Mouse (Mus musculus) NIH3T3 (cell line): ENCODE measurements around the gene Fdxacb1.

Experiments
- DNase-seq: peaks from one replicate; pipeline ENCODE4 v3.0.0-alpha.2; 2012; ENCODE audit warnings: low read depth

Gene Fdxacb1

DNA sequence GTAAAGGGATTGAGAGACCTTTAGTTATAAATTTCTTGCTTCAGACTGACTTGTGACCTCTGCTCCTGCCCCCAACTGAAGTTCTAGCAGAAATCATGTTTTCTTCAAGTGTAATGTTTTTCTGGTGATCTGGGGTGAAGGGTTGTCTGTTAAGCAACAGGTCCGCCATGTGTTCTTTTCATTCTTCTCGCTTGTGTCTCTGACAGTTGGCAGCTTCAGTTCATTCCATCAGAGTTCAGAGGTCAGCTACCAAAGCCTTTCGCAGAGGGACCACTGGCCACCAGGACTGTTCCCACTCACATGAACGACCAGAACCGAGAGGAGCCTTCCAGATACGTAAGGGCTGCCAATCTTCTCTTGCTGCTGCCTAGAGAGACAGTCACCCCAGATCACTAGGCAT is 40.4 kb downstream of the Fdxacb1 start:
- no peak for DNase-seq

DNA sequence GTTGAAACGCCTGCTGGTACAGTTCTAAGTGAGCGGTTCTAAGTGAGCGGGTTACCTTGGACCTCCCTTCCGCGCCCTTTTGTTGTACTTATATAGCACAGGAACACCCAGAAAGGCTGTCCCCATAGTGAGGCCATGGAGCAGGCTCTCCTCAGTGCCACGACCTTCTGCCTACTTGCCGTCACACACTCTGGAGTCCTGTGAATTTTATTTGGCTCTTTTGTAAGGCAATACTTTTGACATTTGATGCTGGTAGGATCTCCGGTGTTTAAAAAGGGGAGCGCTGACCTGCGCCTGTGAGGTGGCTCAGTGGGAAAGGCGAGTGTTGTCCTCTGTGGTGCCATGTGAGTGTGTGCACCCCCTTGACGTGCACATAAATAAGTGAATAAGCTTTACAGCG is 41.1 kb downstream of the Fdxacb1 start:
- DNase-seq, result no peak

DNA sequence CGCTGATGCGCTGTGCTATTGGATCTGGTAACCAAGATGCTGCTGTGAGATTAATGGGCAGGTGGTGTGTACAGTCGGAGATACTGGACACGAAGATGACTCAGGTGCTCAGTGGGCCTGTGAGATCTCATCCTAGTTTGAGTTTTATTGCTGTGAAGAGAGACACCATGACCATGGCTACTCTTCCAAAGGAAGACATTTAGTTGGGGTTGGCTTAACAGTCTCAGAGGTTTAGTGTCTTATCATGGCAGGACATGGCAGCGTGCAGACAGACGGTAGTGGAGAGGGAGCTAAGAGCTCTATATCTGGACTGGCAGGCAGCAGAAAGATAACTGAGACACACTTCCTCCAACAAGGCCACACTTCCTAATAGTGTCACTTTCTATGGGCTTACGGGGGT is 43.2 kb downstream of the Fdxacb1 start:
- DNase-seq, result no peak

DNA sequence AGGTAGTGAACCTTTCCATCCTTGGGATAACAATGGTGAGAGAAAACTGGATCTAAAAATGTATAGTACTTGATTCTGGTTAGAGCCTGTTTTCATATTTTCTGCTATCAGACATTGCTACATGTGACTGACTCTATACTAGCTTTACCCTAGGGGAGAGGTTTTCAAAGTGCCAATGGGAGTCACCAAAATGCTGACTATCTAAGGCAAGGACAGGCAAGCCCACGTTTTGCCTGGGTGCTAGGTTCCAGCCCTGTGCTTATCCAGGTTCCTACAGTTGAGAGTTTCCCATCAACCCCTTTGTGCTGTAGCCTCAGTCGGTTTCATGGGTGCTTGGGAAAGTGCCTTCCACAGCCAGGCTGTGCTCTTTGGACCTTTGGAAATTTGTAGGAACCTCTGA is 43.7 kb downstream of the Fdxacb1 start:
- no peak for DNase-seq

DNA sequence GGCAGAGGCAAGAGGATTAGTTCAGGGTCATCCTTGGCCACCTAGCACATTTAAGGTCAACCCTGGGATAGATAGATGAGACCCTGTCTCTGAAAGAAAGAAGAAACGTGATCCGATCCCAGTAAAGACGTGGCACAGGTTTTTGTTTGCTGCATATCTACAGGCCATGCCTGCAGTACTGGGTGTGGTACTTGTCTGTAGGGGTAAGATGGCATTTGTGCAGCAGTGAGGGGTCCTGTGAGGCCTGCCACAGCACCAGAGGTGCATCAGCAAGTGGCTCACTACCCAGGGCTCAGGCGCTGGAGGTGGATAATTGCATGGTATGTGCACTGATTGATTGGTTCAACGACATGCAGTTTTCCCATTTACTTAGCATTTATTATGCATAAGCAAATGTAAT is 45.8 kb downstream of the Fdxacb1 start:
- no peak for DNase-seq

DNA sequence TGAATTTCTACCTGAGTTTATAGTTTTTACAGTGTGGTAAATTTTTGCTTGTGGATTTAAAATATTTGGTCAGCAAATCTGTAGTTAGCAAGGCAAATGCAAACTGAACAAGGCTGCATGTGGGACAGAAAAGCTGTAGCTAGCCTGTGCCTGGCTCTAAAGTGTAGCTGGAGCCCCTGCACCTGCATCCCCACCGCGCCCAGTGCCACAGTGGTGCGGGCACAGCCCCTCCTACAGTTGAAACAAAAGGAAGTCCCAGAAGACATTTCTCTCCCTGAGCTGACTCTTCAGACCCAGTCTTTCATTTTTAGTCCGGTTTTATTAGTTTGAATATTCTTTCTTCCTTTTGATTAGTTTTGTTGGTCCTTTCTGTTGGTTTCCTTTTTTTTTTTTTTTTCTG is 47.6 kb downstream of the Fdxacb1 start:
- DNase-seq, result no peak

DNA sequence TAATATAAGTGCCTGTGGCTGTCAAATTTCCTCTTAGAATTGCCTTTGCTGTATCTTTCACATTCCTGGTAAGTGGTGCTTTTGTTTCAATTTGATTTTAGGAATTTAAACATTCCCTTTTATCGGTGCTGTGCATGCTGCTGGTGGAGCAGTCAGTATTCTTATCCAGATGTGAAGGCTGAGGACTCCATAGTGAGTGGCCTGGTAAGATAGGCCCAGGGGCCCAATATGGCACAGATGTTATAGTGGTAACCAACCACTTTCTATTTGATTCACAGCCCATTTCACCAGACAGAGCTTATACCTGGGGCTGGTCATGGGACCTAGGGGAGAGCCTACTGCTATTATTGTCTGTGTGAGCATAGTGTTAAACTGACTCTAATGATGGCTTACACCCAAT is 48.5 kb downstream of the Fdxacb1 start:
- DNase-seq, result no peak

DNA sequence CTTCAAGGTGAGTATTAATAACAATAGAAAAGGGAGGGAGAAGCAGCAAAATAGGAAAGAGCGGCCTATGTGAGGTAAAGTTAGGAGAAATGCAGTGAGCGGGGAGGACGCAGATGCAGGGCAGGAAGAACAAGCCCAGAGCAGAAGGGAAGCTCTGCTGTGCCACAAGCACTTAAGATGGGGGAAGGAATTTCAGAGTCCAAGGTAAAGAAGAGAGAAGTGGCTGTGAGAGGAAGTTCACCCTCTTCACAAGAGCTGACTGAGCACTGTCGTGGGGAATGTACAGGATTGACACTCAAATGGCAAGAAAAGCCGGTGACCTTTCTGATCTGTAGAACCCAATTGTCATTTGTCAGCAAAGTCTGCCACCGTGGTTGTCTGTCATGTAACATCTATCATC is 50.0 kb downstream of the Fdxacb1 start:
- no peak for DNase-seq

DNA sequence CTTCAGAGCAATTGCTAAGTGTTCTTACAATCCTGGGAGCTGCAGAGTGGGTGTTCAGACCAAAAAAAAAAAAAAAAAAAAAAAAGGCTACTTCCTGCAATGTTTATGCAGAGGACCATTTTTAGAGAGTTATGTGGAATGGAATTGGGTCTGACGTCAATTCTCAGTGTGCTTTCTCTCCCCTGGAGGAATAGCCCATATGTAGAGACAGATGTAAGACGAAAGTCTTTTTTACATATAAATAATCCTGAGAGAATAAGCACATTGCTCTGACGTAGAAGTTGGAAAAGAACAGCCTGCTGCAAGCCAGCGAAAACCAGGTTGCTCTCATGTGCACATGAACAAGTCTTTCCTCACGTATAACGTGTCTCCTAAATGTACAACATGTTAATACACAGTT is 51.7 kb downstream of the Fdxacb1 start:
- DNase-seq, result no peak

DNA sequence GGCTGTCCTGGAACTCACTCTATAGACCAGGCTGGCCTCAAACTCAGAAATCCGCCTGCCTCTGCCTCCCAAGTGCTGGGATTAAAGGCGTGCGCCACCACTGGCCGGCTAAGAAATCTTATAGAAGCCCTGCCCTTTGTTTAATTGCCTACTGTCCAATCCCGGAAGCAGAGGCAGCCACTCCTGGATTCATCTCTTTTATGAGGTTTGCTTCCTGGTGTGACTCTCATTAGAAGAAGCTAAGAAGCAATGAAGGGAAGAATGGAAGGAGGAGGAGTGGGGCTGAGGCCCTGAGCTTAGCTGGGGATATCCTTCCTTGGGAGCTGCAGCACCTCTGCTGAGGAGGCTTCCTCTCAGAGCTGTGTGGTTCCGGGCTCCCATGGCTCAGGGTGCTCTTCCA is 53.6 kb downstream of the Fdxacb1 start:
- DNase-seq, result no peak

DNA sequence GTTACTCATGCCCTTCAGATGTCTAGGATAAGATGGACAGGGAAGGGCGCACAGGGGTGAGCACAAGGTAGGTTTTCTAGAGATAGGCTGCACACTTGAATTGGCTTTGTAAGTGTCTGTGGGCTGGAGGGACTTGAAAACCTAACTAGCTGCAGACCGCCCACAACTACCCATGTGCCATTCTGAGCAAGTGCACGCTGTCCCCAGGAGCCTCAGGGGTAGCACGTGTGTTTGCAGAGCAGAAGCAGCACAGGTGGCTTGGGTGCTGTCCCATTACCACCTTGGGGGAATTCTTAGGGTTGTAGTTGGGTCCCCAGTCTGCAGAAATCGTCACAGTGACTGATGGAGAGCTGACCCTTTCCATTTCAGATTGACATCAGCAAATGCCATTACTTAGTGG is 54.2 kb downstream of the Fdxacb1 start:
- no peak for DNase-seq
